Mouse (Mus musculus) C2C12 (cell line): ENCODE data around the gene Ppp2r5e.

ENCODE experiments used
- CEBPB ChIP-seq: IDR thresholded peaks from one replicate; pipeline ENCODE4 v1.6.1; 2011; ENCODE audit warnings: low read depth, mild to moderate bottlenecking, control low read depth, moderate library complexity
- CTCF ChIP-seq: IDR thresholded peaks from one replicate; pipeline ENCODE4 v1.5.1; 2011; ENCODE audit not compliant: control insufficient read depth, insufficient read depth, insufficient read length
- FOSL1 ChIP-seq: IDR thresholded peaks from one replicate; pipeline ENCODE4 v1.8.0; 2011; ENCODE audit warnings: mild to moderate bottlenecking, low read length; ENCODE audit not compliant: poor library complexity, insufficient read depth, severe bottlenecking
- MAX ChIP-seq: IDR thresholded peaks from one replicate; pipeline ENCODE4 v1.6.1; 2011; ENCODE audit warnings: mild to moderate bottlenecking, control low read depth
- MYOD1 ChIP-seq: IDR thresholded peaks from one replicate; pipeline ENCODE4 v1.6.1; 2011; ENCODE audit warnings: low read depth; ENCODE audit not compliant: control insufficient read depth, insufficient read length
- MYOG ChIP-seq: IDR thresholded peaks from one replicate; pipeline ENCODE4 v1.6.1; 2011; ENCODE audit not compliant: control insufficient read depth, insufficient read length; ENCODE audit errors: extremely low read depth
- USF1 ChIP-seq: IDR thresholded peaks from one replicate; pipeline ENCODE4 v1.6.1; 2011; ENCODE audit warnings: low read depth, mild to moderate bottlenecking, control low read depth, moderate library complexity

- no peak for TF ChIP-seq MAX
- TF ChIP-seq CTCF = no peak
- no peak for TF ChIP-seq USF1
- TF ChIP-seq MYOG = no peak
- TF ChIP-seq FOSL1 = no peak
- no peak for TF ChIP-seq CEBPB
- no peak for TF ChIP-seq MYOD1
These were observed 167.3 kb downstream of the Ppp2r5e start for GRCm38 (mm10) chr12:75428719-75429118.
